Mouse (Mus musculus) forelimb bud, embryonic 11.5 days (tissue): Measurements from ENCODE around the gene Zfp658.

ENCODE experiments used
- DNase-seq: peaks from one replicate; pipeline ENCODE4 v3.0.0-alpha.2; 2012; ENCODE audit warnings: low read depth, low spot score

The Zfp658 gene

DNA sequence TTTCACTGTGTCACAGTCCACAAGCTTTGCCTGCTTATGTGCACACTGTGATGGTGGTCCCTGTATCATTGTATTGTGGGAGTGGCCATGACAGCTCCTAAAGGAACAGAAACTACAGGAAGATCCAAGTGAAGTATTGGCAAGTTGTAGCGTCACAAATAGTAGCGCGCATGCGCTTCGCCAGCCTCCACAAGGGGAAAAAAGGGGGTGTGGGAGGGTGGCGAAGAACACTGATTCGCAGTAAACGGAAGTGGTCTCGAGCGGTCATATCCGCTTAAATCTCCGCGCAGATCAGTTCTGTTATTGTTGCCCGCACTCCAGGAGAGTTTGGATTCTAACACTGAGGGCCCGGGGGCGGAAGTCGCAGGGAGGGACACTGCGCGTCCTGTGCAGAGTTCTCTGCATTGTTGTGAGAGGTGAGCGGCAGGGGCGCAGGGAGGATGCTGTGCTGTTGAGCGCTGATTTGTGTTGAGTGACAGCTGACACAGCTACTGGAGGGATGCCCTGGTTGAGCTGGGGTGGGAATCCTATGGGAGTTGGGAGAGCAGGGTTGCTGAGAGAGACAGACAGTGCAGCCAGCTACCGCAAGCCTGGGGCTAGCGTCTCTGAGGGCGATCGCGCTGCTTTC is at the start of gene Zfp658:
Zfp658 (plus strand) TSS at position 251 of the 628 bp plus-strand sequence.
- DNase-seq, result peak; percentile 94

DNA sequence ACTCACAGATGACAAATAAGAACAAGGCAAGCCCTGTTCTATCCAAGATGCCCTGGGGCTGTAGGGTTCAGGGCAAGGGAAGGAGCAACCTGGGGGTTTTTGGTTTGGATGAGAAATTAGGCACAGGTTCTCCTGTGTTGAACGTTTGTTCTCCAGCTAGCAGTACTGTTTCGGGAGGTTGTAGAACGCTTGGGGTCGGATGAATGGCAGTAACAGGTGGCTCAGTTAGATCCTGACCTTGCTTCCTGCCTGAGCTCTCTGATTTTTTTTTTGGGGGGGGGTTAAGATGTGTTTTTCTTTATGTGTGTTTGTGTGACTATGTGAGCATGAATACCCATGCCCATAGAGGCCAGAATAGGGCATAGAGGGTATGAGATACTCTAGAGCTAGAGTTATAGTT is 49.5 kb upstream of the Zfp658 start:
- DNase-seq, result peak; percentile 5

DNA sequence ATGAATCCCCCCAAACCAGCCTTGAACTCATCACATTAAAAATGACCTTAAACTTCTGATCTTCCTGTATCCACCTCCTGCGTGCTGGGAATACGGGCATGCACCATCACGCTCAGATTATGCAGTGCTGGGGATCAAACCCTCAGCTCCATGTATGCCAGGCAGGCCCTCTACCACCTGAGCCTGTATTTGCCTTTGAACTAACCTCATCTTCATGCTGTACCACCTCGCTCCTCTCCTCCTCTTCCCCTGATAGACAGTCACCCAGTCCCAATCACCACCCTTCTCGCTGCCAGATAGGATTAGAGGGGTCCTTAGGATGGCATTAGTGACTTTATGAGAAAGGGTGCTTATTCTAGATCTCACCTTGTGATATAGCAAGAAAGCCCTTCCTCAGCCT is 47.0 kb upstream of the Zfp658 start:
- no peak for DNase-seq

DNA sequence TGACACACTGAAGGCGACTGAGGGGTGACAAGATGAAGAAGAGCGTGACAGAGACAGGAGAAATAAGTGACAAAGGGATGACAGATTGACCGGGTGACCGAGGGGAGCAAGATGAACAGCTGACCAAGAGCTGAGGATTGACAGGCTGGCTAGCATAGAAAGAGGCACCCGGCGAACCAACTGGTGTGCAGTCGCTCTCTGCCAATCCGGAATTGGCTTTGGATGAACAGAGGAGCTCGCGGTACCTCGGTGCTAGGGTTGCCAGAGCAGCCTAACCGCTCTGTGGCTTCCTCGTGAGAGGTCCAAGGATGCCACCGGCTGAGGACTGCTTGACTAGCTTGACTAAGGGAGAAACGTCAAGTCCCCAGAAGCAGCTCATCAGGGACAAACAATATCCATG is 43.7 kb upstream of the Zfp658 start:
- DNase-seq, result no peak

DNA sequence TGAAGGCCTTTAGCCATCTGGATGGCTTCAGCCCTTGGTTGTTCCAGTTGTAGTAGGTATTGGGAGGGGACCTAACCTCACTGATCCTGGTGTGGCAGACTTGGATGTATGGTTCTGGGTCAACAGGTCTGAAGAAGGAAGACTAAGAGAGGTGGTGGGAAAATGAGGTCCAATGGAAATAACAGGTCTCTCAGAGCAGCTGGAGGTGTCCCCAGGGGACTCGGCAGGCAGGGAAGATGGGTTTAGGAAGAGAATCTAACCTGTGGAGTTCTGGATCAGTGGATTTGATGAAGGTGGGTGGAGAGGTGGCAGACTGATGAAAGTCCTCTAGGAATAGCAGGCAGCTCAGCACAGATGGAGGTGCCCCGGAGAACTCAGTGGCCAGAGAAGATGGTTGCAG is 39.3 kb upstream of the Zfp658 start:
- DNase-seq, result no peak

DNA sequence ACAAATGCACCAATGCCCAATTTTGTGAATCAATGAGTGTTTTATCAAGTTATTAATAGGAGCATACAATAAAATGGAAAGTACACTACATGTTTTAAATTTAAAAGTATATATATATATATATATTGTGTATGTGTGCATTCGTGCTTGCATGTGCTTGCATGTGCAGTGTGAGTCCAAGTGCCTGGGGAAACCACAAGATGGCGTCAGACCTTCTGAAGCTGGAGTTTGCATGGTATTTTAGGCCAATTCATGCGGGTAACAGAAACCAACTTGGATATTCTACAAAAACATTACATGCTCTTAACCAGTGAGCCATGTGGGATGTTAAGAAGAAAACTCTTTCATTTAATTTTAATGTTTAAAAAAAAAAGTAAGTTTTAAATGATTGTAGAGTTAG is 36.7 kb upstream of the Zfp658 start:
- no peak for DNase-seq

DNA sequence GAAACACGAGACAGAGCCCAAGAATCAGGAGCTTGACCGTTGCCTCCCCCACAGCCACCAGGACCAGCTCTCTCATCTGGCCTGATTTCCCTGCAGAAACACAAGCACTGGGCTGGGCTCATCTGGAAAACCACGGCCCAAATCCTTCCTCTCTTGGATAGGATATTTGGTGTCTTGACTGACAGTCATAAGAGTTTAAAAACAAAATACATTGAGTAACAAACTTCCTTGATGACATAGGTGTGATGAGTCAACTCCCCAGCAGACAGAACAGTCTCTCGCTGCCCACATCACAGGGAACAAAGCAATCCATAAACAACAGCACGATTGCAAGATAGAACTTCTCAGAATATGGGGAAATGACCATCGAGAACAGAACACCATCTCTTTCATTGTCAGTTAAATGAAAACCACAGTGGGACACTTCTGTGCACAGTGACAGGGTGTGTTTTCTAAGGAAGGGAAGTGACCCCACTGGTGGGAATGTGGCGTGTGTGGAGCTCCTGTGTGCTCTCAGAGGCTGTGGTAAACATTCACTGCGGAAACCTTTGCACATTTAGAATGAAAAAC is 31.8 kb upstream of the Zfp658 start:
- no peak for DNase-seq

DNA sequence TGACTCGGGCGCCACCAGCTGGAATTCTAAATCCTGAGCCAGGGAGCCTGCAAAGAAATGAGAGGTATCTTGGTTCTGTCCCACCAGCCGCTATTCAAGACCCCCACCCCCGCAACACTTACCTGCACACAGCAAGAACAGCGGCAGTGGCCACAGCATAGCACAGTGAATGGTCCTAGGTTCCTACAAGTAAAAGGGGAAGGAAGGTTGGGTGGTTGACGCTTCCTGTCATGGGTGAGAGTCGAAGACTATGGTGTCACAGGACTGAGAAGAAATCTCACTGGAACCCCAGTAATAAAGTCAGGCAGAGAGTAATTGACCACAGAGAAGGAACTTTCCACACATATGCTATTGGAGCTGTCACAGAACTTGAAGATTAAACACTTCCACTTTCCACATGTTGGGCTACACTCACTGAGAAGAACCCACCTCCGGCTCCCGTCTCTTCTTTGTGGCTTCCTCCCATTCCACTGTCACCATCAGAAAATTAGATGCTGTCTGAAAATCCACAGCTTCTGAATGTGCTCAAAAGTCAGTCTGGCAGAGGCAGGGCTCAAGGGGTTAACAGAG is 29.0 kb upstream of the Zfp658 start:
- no peak for DNase-seq

DNA sequence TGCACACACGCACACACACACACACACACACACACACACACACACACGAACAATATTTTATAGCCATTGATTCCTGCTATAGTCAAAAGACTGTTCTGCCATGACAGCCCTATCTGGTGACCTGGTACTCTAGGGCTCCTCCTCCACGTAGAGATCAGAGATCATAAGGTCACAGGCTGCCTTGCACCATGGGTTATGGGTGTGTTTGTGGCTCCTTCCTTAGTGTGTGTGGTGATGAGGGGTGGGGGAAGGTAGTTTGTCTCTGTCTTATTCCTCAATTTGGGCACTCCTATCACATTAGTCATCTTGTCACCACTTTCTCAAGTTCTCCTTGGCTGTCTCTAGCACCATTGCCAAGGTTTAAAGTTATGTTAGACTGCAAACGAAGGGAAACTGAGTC is 23.5 kb upstream of the Zfp658 start:
- no peak for DNase-seq

DNA sequence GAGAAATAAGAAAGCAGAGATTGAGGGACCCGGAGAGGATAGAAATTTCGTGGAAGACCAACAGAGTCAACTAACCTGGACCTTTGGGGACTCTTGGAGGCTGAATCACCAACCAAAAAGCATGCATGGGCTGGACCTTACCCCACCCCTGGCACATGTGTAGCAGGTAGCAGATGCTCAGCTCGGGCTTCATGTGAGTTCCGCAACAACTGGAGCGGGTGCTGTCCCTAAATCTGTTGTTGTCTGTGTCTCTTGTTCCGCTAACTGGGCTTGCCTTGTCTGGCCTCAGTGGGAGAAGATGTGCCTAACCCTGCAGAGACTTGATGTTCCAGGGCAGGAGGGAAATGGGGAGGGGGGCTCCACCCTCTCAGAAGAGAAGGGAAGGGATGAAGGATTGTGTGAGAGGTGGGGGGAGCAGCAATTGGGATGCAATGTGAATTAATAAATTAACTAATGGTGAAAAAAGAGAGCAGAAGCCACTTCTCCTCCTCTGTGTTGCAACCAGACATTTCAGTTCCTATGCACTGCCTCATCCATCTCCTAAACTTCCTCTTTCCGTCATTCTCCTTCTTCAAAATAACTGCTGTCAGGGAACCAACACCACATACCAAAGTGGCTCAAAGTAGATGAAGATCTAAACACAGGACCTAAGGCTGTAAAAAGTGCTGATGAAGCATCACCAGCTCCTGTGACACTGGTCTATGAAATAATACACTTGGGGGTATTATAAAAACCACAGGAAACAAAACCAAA is 17.7 kb upstream of the Zfp658 start, which contains the start of gene Cd33:
Cd33 (minus strand) TSS at position 204 of the 753 bp plus-strand sequence.
- no peak for DNase-seq

DNA sequence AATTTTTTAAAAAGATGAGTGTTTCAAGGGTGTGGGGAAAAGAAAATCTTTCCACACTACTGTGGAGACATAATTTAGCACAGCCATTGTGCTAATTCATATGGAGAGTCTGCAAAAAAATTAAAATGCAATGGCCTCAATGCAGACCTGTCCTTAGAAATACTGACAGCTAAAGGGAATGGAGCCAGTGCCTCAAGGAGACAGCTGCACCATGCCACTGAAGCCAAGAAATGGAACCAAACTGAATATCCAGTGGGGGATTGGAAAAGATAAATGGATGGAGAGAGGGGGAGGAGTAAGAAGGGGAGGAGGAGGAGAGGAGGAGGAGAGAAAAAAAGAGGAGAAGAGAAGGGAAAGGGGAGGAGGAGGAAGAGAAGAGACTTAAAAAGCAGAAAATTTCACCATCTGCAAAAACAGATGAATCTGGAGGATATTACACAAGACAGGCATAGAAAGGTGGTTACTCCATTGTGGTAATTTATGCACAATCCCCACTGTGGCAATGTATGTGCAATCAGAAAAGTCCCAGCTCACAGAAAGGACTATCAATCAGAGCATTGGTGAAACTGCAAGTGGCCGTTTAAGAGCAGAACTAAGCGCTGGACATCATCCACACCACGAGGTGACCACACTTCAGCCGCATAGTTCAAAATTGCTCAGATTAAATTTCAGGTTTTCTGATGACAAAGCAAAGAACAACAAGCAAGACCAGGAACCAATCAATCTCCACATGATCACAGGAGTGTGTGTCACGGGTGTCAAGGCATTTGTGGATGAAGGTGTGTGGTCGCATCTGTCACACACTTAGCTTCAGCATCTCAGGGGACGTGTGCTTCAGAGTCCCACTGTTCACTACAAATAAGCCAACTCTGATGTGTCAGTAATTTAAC is 16.2 kb upstream of the Zfp658 start:
- DNase-seq, result no peak

DNA sequence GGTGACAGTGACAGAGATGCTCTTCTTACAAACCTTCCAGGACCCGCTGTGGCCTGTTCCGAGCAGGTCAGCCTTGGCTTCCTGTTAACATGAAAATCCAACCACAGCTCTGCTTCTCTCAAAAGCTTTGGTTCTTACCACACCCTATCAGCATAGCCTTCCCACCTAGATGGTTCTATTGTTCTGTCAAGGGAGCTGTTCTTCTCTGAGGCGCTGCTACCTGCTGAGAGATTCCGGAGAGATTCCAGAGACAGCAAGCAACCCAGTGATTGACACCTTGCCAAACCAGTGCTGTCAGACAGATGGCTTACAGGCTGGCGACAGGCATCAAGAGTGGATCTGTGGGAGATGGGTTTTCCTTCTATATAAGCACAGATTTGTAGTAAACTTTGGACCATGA is 14.4 kb upstream of the Zfp658 start:
- no peak for DNase-seq

DNA sequence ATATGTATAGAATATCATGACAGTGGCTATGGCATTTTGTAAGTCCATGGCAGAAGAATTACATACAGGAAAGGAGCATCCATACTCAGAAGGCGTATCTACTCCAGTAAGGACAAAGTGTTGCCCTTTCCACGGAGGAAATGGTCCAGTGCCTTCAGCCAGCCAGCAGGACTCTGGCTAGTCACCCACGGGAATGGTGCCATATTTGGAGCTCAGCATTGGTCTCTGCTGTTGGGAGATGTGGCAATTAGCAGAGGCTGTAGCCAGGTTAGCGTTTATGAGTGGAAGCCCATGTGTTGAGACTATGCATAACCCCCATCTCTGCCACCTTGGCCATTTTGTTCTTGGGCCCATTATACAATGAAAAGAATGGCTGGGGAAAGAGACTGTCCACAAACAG is 13.8 kb upstream of the Zfp658 start:
- DNase-seq, result no peak

DNA sequence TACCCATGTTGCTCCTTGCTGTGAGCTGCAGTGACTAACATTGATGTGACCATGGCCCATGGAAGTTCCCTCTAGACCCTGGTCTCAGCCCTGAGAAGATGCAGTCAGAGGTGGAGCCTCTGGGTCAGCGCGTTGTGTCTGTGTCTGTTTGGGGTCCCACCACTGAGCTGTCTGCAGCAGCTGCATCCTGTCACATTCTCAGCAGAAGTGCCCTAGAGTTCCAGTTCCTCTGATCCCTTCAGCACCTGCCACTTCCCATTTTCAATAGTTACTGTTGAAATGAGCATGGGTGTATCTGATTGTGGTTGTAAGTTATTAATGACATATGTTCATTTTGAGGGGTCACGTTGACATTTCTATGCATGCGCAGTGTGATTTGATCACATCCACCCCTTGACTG is 8.9 kb upstream of the Zfp658 start:
- DNase-seq, result no peak

DNA sequence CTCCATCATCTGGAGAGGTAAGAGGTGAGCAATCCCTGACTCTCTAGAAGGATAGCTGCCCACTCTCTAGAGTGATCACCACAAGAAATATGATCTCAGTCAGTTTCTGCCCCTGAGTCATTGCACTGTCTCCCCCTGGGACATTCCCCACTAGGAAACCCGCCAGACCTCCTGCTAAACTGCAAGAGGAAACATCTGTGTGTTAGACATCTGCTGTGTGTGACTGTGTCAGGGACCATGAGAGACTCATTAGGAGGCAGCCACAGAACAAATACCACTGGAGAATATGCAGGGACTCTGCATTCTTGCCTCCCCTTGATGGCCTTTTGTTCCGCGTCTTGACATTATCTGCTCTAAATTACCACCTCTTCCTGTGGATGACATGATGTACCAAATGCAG is 7.5 kb upstream of the Zfp658 start:
- DNase-seq, result peak; percentile 11

DNA sequence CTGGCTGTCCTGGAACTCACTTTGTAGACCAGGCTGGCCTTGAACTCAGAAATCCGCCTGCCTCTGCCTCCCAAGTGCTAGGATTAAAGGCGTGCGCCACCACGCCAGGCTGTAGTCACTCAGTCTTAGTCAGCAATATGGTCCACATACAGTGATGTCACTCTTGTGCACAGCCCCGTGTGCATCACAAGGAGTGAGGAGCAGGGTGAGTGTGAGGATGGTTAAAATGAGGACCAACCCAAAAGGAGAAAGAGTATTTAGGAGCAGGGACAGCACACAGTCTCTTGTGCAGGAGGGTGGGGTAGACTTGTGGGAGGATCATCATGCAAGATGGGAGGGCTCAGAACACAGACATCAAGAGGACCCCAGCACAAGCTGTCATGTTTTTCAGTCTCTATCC is 6.7 kb upstream of the Zfp658 start:
- no peak for DNase-seq

DNA sequence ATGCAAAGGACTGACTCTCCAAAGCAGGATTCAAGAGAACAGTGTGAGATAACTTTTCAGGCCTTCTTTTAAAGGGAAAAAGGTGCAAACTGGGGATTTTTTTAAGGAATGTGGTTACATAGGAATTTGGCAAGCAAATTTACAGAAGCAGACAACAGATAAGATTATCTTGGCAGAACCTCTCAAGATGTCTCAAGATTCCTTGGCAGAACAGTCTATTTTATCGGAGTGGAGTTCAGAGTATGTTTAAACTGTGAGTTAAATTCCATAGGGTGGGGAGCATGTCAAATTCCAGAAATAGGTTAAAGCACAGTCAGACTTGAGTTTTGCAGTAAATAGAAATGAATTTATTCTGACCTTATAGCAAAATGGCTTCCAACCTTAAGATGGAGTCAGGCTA is 5.2 kb upstream of the Zfp658 start:
- DNase-seq, result no peak

DNA sequence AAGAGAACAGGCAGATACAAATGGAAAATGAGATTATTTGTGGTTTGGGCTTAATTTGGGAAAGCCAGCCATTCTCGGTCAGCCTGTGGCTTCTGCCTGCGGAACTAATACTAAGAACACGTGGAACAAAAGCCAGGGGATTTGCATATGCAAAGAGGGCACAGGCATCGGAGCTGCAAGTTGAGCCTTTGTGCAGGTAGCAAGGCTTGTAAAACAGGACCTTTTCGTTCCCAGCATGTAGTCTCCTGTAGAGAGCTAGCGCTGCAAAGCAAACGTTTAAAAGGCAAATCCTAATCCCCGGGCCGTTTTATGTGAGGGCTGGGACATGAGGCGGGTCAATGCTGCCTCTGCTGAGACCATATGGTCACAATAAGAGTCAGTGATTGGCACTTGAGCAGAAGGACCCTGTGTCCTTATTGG is 605 bp downstream of the Zfp658 start:
- DNase-seq, result peak; percentile 46

DNA sequence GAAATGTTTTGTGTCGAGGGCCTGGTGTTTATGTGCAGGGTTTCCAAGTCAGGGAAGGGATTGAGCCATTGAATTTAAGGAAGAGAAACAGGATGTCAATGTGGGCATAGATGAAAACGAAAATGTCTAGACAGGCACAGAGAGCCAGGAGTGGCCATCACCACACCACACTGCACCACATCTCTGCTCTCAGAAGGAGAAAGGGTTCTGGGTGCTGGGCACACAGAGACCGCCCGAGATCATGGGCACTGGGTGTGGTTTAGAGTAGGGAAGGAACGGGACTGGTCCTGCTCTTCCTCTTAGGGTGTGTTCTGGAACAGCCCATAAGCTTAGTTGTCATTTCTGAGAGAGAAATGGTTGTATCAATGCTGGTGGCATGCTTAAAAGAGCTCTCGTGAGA is 1.2 kb downstream of the Zfp658 start:
- no peak for DNase-seq

DNA sequence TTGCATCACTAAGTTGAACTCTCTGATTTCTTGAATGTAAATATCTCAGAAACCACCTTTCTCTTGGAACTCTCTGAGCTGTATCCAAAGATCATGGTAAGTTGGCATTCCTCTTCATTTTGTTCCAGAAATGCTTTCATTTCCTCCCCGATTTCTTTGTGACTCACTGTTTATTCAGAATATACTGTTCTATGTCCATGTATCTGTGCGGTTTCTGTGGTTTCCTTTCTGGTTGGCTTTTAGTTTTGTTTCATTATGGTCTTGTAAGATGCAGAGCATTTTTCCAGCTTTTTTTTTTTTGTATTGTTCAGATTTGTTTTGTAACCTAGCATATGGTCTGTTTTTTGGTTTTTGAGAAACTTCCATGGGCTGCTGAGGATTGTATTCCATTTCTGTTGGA is 9.2 kb downstream of the Zfp658 start:
- DNase-seq, result no peak

DNA sequence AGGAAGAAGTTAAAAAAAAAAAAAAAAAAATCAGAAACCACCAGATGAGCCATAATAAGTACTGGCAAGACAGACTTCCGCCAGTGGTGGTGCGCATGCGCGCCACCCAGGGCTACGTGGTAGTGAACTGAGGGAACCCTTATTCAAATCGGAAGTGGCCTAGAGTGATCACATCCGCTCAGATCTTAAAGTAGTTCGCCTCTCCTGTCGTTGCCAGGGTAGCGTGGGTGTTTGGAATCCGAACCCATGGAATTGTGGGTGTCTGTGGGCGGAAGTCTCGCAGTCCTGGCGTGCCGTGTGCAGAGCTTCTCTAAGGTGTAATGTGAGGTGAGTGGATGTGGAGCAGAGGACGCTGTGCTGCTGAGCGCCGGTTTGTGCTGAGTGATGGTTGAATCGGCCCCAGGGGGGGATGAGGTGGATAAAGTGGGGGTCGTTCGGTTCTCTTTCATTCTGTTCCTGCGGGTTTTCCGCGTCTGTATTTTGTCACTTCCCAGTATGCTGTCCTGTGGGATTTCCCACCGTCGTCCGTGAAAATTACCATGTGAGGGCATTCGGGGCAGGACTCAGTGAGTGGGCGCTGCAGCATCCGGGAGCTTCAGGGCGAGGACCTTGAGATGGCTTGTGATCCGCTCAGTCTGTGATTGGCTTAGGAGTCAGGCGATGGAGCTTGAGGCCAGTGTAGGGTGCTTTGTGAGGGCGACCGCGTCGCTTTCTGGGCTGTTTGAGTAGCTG is 17.6 kb downstream of the Zfp658 start, which contains the start of gene Zfp719:
Zfp719 (plus strand) TSS at position 171 of the 732 bp plus-strand sequence.
- DNase-seq, result peak; percentile 97
